Mouse (Mus musculus): ENCODE data around the gene Clec5a. TPM values are rescaled to one million over a fixed set of nuclear protein-coding genes. Genes with fewer than 3 reads are reported as not detected.

Gene Clec5a
- polyA plus RNA-seq (2014; fragmentation: Illumina TruSeq; extraction: RNeasy Lipid Tissue Mini Kit (QIAGEN cat#74804)), result 3.4 TPM

DNA sequence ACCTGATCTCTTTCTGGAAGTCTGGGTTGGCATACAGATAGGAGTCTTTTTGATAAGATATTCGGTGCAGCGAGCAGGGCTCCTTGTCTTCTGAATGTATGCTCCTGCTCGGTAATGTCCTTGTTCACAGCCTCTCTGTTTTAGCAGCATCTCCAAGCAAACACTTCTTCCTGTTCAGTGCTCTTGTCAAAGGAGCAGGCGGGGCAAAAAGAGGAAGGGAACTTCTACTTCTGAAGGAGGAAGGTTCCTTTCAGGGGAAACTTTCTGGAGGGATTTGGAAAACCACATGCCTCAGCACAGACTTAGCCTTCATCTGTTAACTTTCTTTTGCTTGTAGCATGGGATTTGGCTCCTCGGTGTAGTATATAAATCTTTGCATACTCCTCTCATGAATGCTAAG, at the start of gene Clec5a:
Clec5a (minus strand) TSS at position 177 of the 400 bp plus-strand sequence.

DNA sequence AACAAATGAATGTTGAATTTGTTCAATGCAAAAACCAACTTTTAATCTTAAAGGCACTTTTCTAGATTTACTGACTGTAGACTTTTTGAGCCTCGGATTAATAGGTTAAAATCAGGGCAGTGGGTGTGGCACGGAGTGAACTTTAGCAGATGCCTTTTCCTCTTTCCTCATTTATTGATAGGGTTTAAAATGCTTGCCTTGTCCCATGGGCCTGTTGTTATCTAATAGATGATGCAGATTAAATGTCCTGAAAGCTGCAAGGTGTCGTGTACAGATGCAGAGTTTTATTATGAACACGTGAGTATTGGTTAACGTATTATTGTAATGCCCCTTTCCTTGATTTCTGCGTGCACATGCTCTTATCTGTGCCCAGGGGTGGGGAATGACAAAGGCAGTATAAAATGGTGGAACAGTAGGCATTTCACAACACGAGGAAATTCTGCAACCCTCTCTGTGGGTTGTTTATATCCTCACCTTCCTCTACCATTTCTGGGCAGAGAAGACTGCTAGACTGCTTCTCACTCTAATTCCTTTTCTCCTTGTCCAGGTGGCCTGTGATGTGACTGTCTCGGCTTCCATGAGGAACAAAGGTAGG, 42.9 kb upstream of the Clec5a start, which contains the start of gene Mgam:
Mgam (plus strand) TSS at position 426 of the 595 bp plus-strand sequence.

DNA sequence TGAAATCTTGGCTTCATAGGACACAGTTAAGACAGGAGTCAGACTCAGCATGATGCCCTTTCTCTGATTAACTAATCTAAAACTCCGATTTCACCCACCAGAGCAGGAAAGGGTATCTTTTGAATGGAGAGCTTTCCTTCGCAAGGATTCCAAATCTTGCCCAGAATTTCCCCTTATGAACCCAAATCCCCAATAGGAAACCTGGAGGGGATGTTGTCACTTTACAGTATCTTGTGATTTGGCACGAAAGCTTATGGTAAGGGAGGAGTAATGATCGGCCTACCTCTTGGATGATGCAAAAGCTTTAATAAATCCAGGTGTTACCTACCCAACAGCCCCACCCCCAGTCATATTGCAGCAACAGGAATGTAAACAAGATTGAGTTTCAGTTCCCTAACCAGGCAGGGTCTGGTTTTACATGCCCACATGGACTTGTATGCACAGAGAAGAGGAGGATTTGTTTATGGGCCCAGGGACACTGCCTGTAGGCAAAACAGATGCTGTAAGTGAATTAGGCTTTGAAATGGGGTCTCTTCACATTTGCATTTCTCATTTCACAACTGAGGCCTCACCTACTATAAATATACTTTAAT, 27.7 kb upstream of the Clec5a start, which contains the start of gene Tas2r138:
Tas2r138 (minus strand) TSS at position 51 of the 593 bp plus-strand sequence.

DNA sequence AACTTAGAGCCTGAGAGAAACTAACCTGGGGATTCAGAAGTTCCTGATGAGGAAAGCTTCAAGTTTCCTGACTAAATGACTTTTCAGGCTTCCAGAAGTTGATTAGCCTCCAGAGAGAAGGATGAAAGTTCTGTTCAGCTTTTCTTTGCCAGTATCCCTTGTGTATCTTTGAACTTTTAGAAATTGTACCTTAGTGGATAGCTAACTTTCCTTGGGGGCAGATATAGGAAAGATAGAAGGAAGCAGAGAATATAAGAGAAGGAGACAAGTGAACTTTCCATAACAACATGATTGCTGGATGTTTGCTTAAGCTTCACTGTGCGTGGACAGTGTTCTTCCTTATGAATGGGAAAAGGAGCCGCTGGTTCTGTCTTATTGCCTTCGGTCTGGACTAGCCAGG, 16.4 kb downstream of the Clec5a start, which contains the start of gene Olfr460:
Olfr460 (plus strand) TSS at position 301 of the 400 bp plus-strand sequence.

DNA sequence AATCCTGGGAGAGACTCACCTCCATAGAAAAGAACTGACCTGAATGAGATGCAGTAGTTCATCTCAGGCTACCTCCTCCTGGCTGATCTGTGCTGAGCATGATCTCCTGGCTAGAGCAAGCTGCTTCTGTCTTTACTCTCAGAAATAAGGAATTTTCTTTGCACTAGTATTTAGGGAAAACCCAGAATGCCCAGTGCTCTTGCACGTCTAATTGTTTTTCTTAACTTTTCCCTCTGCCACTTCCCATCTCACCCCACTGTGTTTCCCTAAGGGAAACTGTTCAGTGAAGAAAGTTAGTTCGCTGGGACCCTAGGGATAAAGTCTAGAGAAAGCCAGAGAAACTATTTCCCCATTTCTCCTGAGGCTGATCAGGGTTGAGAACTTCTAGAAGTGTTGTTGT, 30.7 kb downstream of the Clec5a start, which contains the start of gene Olfr461:
Olfr461 (minus strand) TSS at position 101 of the 400 bp plus-strand sequence.

Other genes starting within 250 kb of the Clec5a start
- gene E330009J07Rik, start 149.7 kb downstream of the Clec5a start, polyA plus RNA-seq (2014; fragmentation: Illumina TruSeq; extraction: RNeasy Lipid Tissue Mini Kit (QIAGEN cat#74804)), result 18.1 TPM
- gene Wee2, start 146.7 kb downstream of the Clec5a start, polyA plus RNA-seq (2014; fragmentation: Illumina TruSeq; extraction: RNeasy Lipid Tissue Mini Kit (QIAGEN cat#74804)), result 12.3 TPM
- gene Ssbp1, start 114.5 kb downstream of the Clec5a start, polyA plus RNA-seq (2014; fragmentation: Illumina TruSeq; extraction: RNeasy Lipid Tissue Mini Kit (QIAGEN cat#74804)), result 117 TPM
- not detected for gene Tas2r137, start 94.6 kb downstream of the Clec5a start, polyA plus RNA-seq (2014; fragmentation: Illumina TruSeq; extraction: RNeasy Lipid Tissue Mini Kit (QIAGEN cat#74804))
- gene Tas2r108, start 92.3 kb downstream of the Clec5a start, polyA plus RNA-seq (2014; fragmentation: Illumina TruSeq; extraction: RNeasy Lipid Tissue Mini Kit (QIAGEN cat#74804)), result not detected
- not detected for gene Prss37, start 66.3 kb downstream of the Clec5a start, polyA plus RNA-seq (2014; fragmentation: Illumina TruSeq; extraction: RNeasy Lipid Tissue Mini Kit (QIAGEN cat#74804))
- gene Olfr461, start 30.8 kb downstream of the Clec5a start, polyA plus RNA-seq (2014; fragmentation: Illumina TruSeq; extraction: RNeasy Lipid Tissue Mini Kit (QIAGEN cat#74804)), result not detected
- not detected for gene Olfr460, start 16.3 kb downstream of the Clec5a start, polyA plus RNA-seq (2014; fragmentation: Illumina TruSeq; extraction: RNeasy Lipid Tissue Mini Kit (QIAGEN cat#74804))
- gene Tas2r138, start 27.5 kb upstream of the Clec5a start, polyA plus RNA-seq (2014; fragmentation: Illumina TruSeq; extraction: RNeasy Lipid Tissue Mini Kit (QIAGEN cat#74804)), result not detected
- 1.4 TPM for gene Mgam, start 43.0 kb upstream of the Clec5a start, polyA plus RNA-seq (2014; fragmentation: Illumina TruSeq; extraction: RNeasy Lipid Tissue Mini Kit (QIAGEN cat#74804))